Mouse (Mus musculus) spleen, adult 12 weeks (tissue): ENCODE data around the gene Gatb.

Experiments
- DNase-seq: peaks from one replicate; pipeline ENCODE4 v3.0.0; 2022; ENCODE audit warnings: low spot score

The Gatb gene

DNA sequence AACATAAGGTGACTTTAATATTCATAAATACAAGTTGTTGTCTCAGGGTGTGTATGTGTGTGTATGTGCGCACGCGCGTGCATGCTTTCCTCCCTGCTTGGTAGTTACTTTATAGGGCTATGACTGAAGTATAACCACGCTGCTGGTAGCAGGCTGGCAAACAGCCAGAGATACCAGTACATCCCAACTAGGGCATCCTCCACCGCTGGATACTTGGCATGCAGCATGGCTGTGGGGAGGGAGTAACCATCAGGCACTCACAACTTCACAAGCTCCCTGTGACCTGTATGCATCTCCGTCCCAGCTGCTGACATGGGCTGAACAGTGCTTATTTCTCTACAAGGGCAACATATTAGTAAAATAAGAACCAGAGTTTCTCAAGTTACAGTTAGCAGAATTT lies 85.8 kb downstream of the Gatb start:
- no peak for DNase-seq

DNA sequence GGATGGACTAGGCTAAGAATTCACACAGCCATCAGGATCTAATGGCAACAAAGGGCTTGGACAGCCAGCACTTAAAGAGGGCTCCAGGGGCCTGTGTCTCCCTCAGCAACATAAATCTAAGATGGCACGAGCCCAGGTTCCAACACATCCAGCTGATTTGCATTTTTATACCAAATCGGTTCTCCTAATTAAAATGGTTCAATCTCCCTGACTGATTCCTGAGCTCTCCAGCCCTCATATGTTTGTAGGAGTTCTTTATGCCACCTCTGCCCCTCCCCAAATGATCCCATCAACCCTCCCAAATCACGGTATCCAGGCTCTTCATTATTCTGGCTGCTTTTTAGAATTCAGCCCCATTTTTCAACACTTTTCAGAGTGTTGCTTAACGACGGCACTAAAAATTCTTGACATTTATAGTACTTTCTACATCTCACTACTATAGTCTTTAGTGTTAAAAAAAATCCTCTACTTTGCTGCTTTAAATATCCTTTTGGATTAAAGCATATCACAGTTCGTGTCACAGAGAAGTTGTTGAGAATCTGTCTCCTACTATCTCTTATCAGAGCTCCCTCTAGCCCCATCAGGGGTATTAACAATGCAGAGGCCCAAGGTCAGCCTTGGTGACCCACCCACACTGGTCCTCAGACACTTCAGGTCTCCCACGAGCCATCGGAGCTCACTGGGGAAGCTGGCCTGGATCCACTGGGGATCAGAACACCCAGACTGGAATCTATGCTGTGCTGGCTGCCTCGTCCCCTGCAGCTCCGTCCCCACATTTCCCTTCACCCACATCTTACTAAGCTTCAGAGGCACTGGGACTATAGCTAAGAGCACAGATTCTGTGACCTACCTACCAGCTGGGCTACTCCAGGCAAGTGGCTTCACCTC lies 88.3 kb downstream of the Gatb start:
- no peak for DNase-seq

DNA sequence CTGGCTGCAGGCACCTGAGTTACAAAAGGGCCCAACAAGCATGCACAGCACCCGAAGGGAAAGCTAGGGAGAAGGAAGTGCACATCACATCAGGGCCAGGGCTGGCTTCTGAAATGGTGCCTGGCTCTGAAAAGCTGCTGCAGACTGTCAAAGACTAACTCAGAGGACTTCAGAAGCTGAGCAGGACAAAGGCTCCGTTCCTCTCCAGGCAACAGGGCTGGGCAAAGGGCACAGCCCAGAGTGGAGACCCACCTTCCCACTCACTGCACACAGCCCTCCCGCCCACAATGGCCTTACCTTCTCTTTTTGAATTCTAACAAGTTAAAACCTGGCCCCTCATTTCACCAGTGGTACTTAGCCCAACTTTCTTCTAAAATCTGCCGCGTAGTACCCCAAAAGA lies 89.9 kb downstream of the Gatb start:
- no peak for DNase-seq

DNA sequence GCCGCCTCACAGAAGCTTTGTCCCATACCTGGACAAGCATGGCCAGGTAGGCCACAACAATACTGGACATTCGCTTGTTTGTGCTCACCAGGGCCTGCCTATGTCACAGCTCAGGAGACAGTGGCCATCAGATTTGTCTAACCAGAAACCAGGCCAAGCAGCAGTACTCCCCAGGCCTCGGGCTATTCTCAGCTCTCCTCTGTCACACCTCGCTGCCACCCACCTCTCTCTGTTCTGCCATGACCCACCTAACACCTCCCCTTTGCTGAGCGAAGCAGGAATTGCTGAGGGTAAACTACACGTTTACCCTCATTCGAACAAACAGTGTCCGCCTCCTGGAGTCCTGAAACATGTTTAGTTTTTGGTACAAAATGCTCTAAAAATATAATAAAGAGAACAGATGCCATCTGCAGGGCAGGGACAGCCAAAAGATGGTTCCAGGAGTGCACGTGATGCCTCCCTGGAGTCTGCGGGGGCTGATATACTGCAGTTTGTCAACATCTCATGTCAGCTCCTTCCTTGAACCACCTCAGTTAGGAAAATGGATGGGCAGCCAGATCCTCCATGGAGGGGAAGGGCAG lies 90.8 kb downstream of the Gatb start:
- DNase-seq, result no peak

DNA sequence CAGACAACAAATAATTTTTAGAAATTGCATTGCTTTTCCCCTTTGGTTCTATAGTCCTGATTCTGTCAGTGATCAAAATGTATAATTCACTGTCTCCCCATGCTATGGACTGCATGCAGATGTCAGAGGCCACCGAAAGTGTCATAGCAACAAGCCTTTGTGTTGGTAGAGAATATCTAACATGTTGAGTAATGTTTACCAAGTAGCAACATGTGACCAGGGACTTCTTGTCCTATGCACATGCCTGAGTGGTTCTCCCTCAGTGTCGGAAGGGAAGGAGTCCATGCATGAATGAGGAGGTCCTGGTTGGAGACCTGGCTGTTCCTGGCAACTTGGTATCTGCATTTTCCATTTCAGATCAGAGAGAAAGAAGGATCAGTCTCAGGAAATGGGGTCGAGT lies 92.2 kb downstream of the Gatb start:
- DNase-seq, result no peak

DNA sequence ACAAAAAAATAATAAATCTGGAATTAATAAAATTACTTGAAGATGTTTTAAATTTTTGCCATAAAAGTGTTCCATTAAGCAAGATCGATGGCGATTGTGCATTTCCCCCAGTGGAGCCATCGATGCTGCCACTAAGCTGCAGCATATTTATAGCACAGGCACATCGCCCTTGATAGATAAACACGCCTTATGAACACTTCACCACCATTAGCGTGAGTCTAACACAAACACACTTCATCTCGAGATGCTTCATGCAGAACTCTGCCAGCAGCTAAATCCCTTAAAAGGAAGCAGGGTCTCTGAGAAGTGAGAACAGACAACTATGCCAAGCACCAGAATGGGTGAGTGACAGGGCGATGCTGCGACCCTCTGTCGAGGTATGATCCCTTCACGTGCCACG lies 92.8 kb downstream of the Gatb start:
- DNase-seq, result no peak

DNA sequence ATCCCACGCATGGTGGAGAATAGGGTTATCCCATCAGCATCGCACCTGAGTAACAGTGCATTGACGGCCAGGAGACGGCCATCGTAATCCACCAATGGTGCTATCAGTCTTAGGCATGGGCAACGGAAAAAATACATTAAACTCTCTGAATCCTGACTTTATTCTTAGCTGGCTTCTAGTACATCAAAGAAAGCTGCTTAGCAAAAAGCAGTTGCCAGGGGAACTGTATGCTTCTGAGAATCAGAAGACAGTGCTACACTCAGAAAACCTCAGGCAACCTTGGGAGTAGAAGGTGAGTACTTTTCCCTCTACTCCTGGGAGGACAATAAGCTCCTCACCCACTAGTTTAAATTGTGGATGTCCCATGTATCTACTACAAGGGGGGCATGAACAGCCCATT lies 93.8 kb downstream of the Gatb start:
- no peak for DNase-seq

DNA sequence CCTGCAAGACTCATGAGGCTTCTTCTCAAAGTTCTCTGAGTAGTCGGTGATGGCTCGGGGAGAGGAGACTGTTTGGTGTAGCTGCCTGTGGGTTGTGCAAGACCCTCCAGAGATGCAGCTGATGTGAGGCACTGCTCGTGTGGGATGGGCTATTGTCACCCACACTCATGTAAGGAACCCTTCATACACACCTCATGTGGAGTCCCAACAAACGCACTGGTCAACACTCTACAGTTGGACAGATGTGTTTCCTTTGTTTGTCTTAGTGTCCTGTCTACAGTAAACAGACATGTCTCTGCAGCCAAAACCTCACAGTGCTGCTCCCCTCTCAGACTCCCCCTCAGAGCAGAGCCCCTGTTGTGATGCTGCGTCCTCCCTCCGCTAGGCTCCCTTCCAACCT lies 95.9 kb downstream of the Gatb start:
- DNase-seq, result no peak

DNA sequence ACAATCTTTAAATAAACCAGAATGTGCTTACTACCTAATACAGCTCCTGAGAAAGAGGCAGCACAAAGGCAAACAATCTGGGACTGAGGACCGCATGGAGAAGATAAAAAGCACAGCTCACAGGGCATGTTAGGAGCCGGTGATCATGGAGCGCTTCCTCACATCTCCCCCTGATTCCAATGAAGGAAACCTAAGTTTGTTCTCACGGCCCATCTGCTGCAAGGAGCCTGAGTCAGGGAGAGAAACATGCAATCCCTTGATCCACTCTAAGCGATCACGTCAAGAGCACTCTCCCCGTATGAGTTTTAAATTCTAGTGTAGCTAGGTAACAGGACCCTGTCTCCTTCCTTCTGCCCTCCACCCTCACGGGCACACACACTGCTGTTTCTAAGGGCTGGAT lies 103.2 kb downstream of the Gatb start:
- no peak for DNase-seq

DNA sequence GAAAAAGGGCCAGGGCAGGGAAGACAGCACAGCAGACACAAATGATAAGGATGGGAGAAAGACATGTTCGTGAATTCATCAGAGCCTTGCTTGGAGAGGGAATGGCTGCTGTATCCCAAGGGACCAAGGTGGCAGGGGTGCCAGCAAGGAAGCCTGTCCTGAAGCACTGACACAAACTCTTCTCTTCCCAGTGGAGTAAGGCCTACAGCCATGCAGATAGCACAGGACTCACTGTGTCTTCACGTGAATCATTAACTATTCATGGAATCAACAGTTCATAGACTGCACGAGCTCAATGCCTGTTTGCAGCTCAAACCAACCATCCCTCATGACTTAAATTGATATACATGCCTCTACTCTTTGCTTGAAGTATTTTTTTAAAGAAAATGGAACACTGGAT lies 104.0 kb downstream of the Gatb start:
- DNase-seq, result no peak

DNA sequence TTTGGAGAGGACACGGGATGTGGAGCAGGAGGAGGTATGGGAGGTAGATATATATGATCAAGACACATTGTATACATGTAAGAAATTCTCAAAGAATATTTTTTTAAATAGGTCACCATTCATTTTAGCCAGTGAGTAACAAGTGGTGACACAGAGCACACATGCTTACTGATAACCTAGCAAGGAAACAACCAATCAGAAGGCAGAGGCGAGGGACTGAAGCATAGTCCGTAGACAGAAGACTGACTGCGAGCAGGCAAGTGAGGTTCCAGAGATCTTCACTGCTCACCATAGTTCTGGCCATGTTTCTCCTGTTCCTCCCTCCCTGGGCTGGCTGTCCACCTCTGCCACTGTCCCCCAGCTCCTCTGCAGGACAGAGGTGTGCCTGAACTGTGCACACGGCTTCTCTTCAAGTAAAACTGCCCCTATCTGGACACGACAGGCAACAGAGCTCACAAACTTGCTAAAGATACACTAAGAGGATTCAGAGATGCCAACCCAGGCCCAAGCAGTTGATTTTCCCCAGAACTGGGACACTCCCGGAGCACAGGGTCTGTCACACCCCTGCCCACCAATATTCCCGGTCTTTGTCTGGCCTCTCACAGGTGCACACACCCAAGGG lies 105.5 kb downstream of the Gatb start:
- DNase-seq, result no peak

DNA sequence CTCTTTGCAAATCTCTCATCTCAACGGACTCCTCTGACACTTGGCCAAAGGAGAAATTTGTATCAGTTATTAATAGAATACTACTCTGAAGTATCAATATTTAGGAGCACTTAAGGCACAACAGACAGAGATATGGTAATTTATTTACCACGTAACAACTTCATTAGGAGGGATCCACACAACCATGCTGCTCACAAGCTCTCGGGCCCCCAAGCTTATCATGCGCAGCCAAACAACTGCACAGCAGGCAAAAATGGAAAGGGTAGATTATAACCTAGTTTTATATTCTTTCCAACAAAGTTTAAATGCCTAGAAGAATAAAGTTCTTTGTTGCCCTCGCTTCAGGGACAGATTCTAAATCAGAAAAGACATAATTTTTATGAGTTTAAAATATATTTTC lies 106.0 kb downstream of the Gatb start:
- no peak for DNase-seq

DNA sequence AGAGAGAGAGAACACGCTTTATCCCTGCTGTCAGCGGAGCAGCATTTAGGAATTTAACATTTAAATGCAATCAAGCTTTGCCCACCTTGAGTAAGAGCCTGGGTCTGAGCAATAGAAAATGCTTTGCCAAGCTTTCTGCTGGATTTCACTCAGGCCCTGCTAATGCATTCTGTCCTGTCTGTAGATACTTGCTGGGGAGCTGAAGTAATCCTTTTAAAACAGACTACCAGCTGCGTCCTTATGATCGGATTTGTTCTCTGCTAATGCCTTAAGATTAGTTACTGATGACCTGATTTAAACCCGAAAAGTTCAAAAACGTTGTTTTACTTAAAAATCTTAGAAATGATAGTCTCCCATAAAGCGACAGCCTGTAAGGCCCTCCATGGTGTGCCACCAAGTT lies 107.2 kb downstream of the Gatb start:
- no peak for DNase-seq

DNA sequence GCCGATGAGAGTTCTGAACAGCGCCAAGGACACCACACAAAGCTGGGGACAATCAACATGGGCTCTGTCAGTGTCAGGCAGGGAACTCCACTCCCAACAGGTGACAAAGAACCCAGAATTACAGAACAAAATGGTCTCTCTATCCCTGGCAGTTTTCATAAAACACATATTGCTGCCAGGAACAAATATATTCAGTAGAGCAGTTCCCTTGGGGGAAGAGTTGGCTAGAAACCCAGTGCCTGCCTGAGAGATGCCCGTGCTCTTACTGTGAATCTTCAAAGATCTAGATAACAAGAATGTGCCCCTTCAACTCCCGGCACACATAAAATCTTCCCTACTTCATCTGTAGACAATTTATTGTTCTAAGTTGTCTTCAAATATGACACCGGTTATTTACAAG lies 109.7 kb downstream of the Gatb start:
- DNase-seq, result no peak

DNA sequence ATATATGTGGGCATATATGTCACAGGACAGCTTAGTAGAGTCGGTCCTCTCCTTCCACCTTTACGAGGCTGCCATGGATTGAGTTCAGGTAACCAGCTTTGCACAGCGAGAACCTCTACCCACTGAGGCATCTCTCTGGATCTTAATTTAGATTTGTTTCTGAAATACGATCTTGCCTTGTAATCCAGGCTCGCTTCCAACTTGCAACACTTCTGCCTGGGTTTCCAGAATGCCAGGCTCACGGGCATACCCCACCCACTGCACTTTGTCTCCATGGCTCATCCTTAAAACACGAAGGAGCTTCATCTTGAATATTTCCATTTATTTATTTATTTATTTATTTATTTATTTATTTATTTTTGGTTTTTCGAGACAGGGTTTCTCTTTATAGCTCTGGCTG lies 111.4 kb downstream of the Gatb start:
- no peak for DNase-seq

DNA sequence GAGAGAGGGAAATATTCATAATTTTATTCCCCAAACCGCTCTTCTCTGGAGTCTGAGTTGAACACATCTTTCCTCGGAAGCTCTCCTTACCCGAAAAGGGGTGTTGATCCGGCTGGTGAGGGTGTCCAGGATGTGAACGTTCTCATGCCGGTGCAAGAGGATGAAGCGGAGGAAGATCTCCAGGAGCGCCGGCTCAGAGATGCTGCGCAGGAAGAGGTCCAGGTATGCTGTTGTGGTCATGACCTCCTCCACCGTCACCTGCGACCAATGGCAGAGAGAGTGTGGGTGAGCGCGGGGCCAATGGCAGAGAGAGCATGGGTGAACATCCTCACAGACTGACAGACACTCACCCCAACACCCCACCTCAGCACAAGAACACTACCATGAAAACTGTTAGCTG lies 114.4 kb downstream of the Gatb start:
- DNase-seq, result no peak

DNA sequence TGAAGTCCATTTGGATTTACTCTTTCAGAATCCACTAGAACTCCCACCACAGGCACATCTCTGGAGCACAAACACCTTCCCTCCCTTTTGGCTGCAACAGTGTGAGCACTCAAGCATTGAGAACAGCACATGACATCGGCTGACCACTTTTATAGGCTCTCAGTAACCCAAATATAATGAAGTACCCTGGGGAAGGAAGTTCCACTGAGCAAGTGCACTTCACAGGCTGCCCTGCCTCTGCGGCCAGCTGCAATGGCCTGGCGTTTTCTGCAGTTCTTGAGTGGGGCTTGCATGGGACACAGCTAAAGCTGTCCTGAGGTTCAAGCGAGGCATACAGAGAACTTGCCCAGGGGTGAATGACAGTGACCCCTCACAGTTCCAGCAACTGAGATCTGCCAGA lies 117.2 kb downstream of the Gatb start:
- DNase-seq, result no peak

DNA sequence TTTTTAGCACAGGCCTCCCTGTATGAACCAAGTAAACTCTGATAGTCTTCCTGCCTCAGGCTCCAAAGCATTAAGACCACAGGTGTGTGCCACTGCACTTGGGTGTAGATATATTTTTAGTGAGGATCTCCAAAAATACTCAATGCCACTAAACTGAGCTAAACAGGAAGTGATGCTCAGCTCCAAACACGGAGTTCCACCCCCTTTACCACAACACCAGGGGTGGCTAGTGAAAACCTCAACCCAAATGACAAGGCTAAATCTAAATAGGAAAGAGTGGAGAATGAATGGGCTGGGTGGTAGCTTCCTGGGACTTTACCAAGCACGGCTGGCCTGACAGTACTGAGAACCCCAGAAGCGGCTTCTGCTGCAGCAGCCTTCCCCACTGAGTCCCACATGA lies 119.1 kb downstream of the Gatb start:
- no peak for DNase-seq

DNA sequence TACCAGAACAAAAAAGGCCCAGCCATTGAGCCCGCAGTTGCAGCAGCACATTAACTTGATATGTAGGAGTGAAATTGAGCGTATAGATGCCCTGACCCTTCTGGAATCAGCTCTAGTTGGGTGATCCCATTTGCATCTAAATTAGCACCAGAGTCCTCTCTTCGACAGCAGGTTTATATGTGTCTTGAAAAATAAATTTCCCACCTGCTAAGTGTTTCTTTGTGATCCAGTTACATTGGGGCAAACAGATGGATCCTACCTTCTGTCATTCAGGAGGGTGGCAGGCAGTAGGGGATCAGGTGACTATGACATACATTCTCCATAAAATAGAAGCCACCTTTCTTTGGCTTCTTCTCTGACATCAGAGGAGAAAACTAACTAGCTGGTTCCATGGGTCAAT lies 121.1 kb downstream of the Gatb start:
- no peak for DNase-seq

DNA sequence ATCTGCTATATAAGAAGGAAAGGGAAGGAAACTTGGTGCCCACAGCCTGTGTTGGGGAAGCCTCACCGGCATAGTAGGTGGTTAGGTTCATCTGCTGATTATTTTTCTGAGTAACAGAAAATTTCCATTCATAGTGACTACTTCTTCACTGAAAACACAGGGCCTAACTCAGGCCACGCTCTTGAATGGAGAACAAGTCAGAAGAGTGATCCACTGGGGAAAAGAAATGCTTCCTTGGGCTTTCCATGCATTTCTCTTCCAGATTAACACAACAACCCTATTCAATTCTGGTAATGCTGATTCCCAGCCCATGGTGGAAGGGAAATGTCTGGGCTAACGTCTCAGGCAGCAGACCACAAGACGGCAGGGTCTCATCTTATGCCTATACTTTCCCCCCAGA lies 124.6 kb downstream of the Gatb start:
- no peak for DNase-seq

DNA sequence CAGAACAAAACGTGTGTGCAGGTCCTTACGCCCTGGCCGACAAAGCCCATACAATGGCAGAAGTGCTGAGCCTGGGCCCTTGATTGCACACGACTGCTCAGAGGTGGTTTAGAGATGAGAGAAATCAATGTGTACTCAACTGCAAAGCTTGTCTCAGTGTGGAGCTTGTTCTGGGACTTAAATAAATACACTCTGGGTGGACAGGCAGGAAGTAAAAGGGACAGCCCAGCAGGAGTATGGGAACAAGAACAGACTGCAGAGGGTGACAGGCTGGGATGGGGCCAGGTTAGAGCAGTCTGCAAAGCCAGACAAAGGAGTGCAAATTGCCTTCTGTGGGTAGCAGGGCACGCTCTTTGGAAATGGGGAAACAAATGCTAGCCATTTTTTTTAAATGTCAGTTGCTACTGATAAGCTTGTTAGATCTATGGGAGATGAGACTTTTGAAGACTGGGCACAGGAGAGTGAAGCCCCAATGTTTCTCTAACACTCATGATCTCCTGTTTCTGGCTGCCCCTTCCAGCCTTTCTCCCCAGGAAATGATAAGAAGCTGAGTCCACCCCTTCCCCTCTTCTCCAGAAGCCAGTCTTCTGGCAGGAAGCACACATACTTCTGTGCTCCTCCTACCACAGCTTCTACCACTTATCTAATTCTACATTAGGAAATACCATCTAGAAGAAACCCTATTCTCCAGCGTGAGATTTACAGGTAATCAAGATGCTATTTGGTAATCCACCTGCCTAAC lies 129.4 kb downstream of the Gatb start:
- DNase-seq, result no peak
